Mouse (Mus musculus) embryonic fibroblast, embryonic 13.5 days (primary cell): ENCODE results near the gene Ddx55.
"Not testable (repeated sequence)": the region's sequence is repeated elsewhere in the genome, so short reads cannot be mapped to it uniquely, and the experiment has no call there.

Experiments used
- CTCF ChIP-seq: IDR thresholded peaks from 2 replicates; pipeline ENCODE4 v1.5.1; 2011; ENCODE audit warnings: mild to moderate bottlenecking, control low read depth, low read length, moderate library complexity, borderline replicate concordance; ENCODE audit not compliant: insufficient read depth
- POLR2A ChIP-seq: IDR thresholded peaks from 2 replicates; pipeline ENCODE4 v1.6.1; 2011; ENCODE audit warnings: low read depth, mild to moderate bottlenecking, control low read depth, low read length, moderate library complexity

DNA sequence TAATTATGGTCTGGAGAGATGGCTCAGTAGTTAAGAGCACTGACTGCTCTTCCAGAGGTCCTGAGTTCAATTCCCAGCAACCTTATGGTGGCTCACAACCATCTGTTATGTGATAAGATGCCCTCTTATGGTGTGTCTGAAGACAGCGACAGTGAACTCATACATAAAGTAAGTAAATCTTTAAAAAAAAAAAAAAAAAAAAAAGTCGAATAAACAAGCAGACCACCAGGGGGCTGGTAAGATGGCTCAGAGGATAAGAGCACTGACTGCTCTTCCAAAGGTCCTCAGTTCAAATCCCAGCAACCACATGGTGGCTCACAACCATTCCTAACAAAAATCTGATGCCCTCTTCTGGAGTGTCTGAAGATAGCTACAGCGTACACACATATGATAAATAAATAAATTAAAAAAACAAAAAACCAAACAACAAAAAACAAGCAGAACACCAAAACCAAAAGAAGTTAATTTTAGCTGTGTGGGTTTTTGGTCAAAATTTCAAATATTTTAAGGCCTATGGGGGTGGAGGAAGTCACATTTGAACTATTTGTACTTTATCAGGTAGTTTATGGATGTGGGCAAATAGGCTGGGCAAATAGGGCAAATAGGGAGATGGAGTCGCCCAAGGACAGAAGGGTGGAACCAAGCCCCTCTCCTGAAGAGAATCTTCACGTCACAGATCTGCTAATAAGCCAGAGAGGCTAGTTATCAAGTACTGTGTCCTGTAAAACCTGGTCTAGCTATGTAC, 1.1 kb upstream of the Ddx55 start:
- TF ChIP-seq CTCF: not testable (repeated sequence)
- 0 out of 2 replicates have a peak, but pooled peaks have one; percentile 5 for TF ChIP-seq POLR2A
